Mouse (Mus musculus): ENCODE results near the gene A330070K13Rik. TPM values are rescaled to one million over a fixed set of nuclear protein-coding genes. Genes with fewer than 3 reads are reported as not detected.
A peak's percentile ranks its signal among the peaks of the same experiment; 100 is the strongest.

A330070K13Rik gene
- total RNA-seq, 1 experiment from 2014 or later = not detected

DNA sequence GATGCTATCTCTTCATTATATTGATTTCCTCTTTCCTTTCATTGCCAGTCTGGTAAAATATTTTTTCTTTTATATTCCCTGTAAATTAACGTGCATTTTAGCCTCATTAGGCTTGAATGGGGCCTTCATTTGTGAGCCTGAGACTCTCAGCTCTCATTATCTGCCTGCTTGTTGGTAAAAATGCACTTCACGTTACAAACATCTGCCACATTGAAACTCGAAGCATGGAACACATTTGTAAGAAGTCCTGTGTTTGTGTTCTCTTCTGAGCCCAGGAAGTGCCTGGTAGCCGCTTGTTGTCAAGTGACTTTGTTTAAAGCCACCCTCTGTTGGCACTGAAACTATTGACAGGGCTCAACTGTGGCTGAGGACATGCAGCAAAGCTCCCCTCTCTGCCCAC, 53.2 kb downstream of the A330070K13Rik start:
- no peak for ATAC-seq (replicated peaks; ENCODE audit: low read depth, poor library complexity, severe bottlenecking)

DNA sequence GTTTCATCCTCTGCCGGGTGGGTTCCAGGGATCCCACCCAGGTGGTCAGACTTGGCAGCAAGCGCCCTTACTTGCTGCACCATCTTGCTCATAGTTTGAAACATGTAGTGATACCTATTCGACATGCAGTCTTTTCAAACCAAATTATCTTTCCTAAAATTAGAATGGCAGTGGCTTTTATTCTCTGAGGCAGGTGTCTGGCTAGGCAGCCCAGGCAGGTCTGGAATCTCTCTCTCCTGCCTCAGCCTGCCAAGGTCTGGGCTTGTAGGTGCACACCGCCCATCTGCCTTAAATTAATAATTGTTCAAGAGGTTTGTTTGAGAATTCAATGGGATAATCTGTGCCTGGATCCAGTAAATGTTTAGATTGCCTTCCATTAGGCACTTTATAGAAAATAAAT, 53.6 kb downstream of the A330070K13Rik start:
- ATAC-seq (replicated peaks; ENCODE audit: low read depth, poor library complexity, severe bottlenecking) = no peak

DNA sequence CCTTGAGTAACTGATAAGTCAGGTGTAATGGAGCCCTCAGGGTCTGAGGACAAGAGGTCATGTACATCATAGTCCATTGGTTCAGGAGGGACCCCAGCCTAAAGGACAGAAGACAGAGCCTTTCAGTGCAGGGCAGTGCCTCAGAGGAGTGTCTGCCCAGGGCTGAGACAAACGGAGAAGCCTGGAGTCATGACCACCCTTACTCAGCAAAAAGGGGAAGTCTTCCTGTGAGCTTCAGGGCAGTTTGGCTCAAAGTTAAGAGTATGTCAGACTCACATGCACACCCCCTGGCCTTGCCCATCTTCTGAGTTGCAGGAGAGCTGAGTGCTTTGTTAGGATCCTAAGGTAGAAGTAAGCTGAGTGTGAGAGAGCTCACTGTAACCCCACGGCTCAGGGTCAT, 54.5 kb downstream of the A330070K13Rik start:
- ATAC-seq (replicated peaks; ENCODE audit: low read depth, poor library complexity, severe bottlenecking) = peak; percentile 79

Other genes with a start within 250 kb of the A330070K13Rik start
- 2.3 and 9.3 TPM in 2 replicates for gene Kctd7, start 239.8 kb downstream of the A330070K13Rik start, total RNA-seq (2017)
- 32.4 and 34.3 TPM in 2 replicates for gene Rabgef1, start 212.8 kb downstream of the A330070K13Rik start, total RNA-seq (2017)
- gene Tmem248, start 167.6 kb downstream of the A330070K13Rik start, total RNA-seq (2017) = 42.8 and 55.1 TPM in 2 replicates
- 107 and 134 TPM in 2 replicates for gene Sbds, start 129.1 kb downstream of the A330070K13Rik start, total RNA-seq (2017)
- 35.8 and 43.0 TPM in 2 replicates for gene Tyw1, start 129.0 kb downstream of the A330070K13Rik start, total RNA-seq (2017)
- not detected in 2 replicates for gene Caln1, start 15.2 kb downstream of the A330070K13Rik start, total RNA-seq (2017)

Measured in common myeloid progenitor, adult 5-6 weeks (primary cell).